Mouse (Mus musculus) cortical plate, adult 2 months (tissue): ENCODE measurements around the gene Speer4d. TPM values are rescaled to one million over a fixed set of nuclear protein-coding genes. Genes with fewer than 3 reads are reported as not detected.
"Not testable (repeated sequence)": the region's sequence is repeated elsewhere in the genome, so short reads cannot be mapped to it uniquely, and the experiment has no call there.

Experiments
- H3K27ac ChIP-seq: fragments of 200-500 bp; 2 replicates; pipeline ENCODE4 v1.5.1; 2012; ENCODE audit warnings: low read length, control low read depth, inconsistent platforms; ENCODE audit not compliant: insufficient read depth
- H3K4me1 ChIP-seq: fragments of 200-500 bp; 2 replicates; pipeline ENCODE4 v1.6.1; 2011; ENCODE audit warnings: low read length; ENCODE audit not compliant: control insufficient read depth, insufficient read depth
- H3K4me3 ChIP-seq: fragments of 200-500 bp; 2 replicates; pipeline ENCODE4 v1.5.1; 2011; ENCODE audit warnings: mild to moderate bottlenecking, low read length, control low read depth; ENCODE audit not compliant: insufficient read depth
- CTCF ChIP-seq: fragments of 200-500 bp; IDR thresholded peaks from 2 replicates; pipeline ENCODE4 v1.5.1; 2011; ENCODE audit warnings: mild to moderate bottlenecking, control low read depth, low read length; ENCODE audit not compliant: insufficient read depth; ENCODE audit errors: extremely low read depth
- polyA plus RNA-seq: library from polyadenylated mRNA; depleted of rRNA; stranded (reverse); fragments of >200 nt; gene quantifications from 2 replicates; pipeline ENCODE4 v1.2.3, GENCODE M21; 2012; rRNA removed

The Speer4d gene
- polyA plus RNA-seq, 1 experiment: not detected

DNA sequence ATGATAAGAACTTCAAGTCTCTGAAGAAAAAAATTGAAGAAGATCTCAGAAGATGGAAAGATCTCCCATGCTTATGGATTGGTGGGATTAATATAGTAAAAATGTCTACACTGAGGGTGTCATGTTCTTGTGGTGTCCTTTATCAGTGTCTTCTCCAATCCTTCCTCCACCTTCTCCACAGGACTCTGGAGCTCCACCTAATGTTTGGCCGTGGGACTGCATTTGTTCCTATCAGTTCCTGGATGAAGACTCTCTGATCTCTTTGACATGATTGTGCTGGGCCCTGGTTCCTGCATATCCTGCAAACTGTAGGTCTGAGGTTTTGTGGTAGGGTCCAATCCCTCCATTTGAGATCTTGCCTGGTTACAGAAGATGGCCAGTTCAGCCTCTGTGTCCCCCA lies 9.3 kb downstream of the Speer4d start:
- H3K4me3 ChIP-seq, H3K27ac ChIP-seq: not testable (repeated sequence)

DNA sequence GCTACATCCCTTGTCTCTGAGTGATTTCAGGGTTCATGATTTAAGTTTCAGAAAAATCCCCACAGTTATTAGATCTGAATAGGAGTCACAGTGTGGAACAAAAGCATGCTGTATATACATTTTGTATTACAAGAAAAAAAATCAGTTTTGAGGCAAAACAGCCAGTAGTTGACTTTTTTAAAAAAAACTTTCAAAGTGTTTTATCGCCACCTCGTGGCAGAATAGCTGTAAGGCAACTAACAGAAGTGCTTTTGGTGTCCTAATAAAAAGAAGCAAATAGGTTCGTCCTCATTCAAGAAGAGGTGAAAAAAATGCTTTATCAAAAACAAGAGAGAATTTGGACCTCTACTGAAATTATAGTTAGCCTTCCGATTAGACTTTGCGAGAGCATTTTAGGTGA lies 11.2 kb downstream of the Speer4d start:
- H3K4me3 ChIP-seq, H3K4me1 ChIP-seq, H3K27ac ChIP-seq: not testable (repeated sequence)

More for the DNA sequence above, 9.3 kb downstream of the Speer4d start:
- H3K4me1 ChIP-seq: not testable (repeated sequence)

- H3K4me3 ChIP-seq: not testable (repeated sequence)
Observed at GRCm38 (mm10) chr5:15637637-15638036, 18.8 kb downstream of the Speer4d start.

DNA sequence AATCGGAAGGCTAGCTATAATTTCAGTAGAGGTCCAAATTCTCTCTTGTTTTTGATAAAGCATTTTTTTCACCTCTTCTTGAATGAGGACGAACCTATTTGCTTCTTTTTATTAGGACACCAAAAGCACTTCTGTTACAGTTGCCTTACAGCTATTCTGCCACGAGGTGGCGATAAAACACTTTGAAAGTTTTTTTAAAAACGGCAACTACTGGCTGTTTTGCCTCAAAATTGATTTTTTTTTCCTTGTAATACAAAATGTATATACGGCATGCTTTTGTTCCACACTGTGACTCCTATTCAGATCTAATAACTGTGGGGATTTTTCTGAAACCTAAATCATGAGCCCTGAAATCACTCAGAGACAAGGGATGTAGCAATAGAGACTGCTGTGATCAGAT lies 26.8 kb downstream of the Speer4d start:
- not testable (repeated sequence) for H3K4me1 ChIP-seq, H3K27ac ChIP-seq, H3K4me3 ChIP-seq

More at GRCm38 (mm10) chr5:15637637-15638036, 18.8 kb downstream of the Speer4d start:
- not testable (repeated sequence) for H3K27ac ChIP-seq, H3K4me1 ChIP-seq

- not testable (repeated sequence) for H3K4me3 ChIP-seq, H3K27ac ChIP-seq, H3K4me1 ChIP-seq
- 0 out of 2 replicates have a peak, but pooled peaks have one; percentile 4 for TF ChIP-seq CTCF
Observed at GRCm38 (mm10) chr5:15652334-15652733, 33.5 kb downstream of the Speer4d start.

- H3K27ac ChIP-seq, H3K4me3 ChIP-seq, H3K4me1 ChIP-seq: not testable (repeated sequence)
Observed at GRCm38 (mm10) chr5:15656959-15657358, 38.1 kb downstream of the Speer4d start, which contains the start of gene 4930572O03Rik. Gene 4930572O03Rik, minus strand, starts transcription at chr5:15657059.

DNA sequence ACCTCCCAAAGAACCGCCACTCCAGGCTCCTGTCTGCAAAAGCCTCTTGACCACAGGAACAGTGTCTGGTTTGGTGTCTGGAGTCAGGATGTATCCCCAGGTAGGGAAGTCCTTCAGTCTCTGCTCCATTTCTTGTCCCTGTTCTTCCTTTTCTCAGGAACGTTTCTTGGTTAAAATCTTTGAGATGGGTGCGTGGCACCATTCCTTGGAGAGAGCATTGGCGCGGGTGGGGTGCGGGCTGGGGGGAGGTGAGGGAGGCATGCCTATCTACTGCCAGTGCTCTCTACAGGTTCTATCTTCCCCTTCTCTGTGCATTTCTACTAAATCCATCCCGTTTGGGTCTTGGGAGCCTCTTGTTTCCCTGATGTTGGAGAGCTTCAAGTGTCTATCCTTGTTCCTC lies 45.0 kb downstream of the Speer4d start:
- not testable (repeated sequence) for H3K4me3 ChIP-seq, H3K27ac ChIP-seq, H3K4me1 ChIP-seq

DNA sequence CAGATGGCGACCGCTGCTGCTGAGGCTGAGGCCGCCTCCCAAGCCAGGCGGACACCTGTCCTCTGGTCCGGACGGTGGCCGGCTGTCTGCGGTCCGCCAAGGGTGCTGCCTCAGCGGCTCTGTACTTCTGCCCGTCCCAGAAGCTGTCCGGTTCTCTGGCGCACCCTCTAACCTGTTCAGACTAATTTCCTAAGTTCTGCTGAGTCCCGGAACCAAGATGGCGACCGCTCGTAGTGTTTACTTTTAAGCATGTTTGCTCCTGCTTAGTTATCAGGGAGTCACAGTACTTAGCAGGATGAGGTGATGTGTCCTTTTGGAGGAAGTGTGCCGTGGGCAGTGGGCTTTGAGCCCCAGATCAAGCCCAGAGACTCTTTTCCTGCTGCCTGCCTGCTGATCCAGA lies 51.9 kb downstream of the Speer4d start:
- not testable (repeated sequence) for H3K4me1 ChIP-seq, H3K4me3 ChIP-seq, H3K27ac ChIP-seq

Other genes starting within 250 kb of the Speer4d start
- gene Gm21149, start 142.5 kb upstream of the Speer4d start, polyA plus RNA-seq: 0.15 TPM in 1 of 2 replicates, not detected in the other
- not detected in 2 replicates for gene Gm21190, start 89.8 kb upstream of the Speer4d start, polyA plus RNA-seq
- not detected in 2 replicates for gene Gm21083, start 41.7 kb upstream of the Speer4d start, polyA plus RNA-seq
- not detected in 2 replicates for gene 4930572O03Rik, start 38.0 kb downstream of the Speer4d start, polyA plus RNA-seq
- not detected in 2 replicates for gene Speer4c, start 95.2 kb downstream of the Speer4d start, polyA plus RNA-seq